Mouse (Mus musculus) gonadal fat pad, adult 2 months (tissue): Measurements from ENCODE around the gene Macc1. TPM values are rescaled to one million over a fixed set of nuclear protein-coding genes. Genes with fewer than 3 reads are reported as not detected.
"Not testable (repeated sequence)": the region's sequence is repeated elsewhere in the genome, so short reads cannot be mapped to it uniquely, and the experiment has no call there.

Source experiments
- DNase-seq: peaks from one replicate; pipeline ENCODE4 v3.0.0-alpha.2; 2012; ENCODE audit warnings: low read depth
- polyA plus RNA-seq: library from polyadenylated mRNA; depleted of rRNA; stranded (reverse); fragments of >200 nt; gene quantifications from 2 replicates; pipeline ENCODE4 v1.2.3, GENCODE M21; 2012; rRNA removed

The Macc1 gene
- 0.50 and 0.57 TPM in 2 replicates for polyA plus RNA-seq

GRCm38 (mm10) chr12:119313970-119314369 is at the start of gene Macc1:
TSS of gene Macc1 (plus strand) at chr12:119314270.
- no peak for DNase-seq

- DNase-seq = peak; percentile 72
These were observed 49.6 kb upstream of the Macc1 start for GRCm38 (mm10) chr12:119264506-119264905.

DNA sequence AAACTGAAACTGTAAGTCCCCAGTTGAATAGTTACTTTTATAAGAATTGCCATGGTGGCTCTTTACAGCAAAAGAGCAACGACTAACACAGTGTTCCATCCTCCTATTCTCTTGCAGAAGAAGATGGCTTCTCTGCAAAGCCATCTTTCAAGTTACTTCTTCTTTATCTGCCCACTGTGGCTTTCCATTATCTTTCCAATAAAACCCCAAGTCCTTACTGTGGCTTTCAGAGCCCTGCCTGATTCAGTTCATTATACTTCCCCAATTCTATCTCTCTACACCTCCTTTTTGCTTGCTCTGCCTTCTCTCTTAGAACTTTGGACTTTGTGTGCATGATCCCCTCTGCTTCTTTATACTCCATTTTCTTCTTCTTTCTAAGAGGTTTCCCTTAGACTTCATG is 45.3 kb upstream of the Macc1 start:
- no peak for DNase-seq

GRCm38 (mm10) chr12:119270036-119270435 is 44.0 kb upstream of the Macc1 start:
- DNase-seq = no peak

- DNase-seq = no peak
These were observed 42.1 kb upstream of the Macc1 start for GRCm38 (mm10) chr12:119271964-119272363.

DNA sequence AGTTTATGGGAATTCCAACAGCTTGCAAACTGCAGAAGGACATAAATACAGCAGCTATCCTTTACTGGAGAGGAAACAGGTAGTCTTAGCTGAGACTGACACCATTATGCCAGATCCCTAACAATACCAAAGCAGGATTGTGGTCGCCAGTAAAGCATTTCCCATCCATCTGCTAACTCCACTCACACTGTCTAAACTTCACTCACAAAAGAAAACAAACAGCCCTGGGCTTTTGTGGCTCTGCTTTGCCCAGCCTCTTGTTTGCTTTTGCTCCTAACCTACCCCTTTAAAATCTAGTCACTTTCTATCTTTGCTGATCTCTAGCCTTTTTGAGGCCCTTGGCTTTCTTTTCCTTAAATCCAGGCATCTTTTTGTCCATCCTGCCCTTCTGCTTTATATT is 40.5 kb upstream of the Macc1 start:
- DNase-seq = no peak

- no peak for DNase-seq
These were observed 37.8 kb upstream of the Macc1 start for GRCm38 (mm10) chr12:119276282-119276681.

- DNase-seq = no peak
These were observed 22.5 kb upstream of the Macc1 start for GRCm38 (mm10) chr12:119291618-119292017.

GRCm38 (mm10) chr12:119303618-119304017 is 10.5 kb upstream of the Macc1 start:
- no peak for DNase-seq

GRCm38 (mm10) chr12:119313014-119313763 is 881 bp upstream of the Macc1 start:
- no peak for DNase-seq

GRCm38 (mm10) chr12:119318799-119319198 is 4.7 kb downstream of the Macc1 start:
- no peak for DNase-seq

- DNase-seq = no peak
These were observed 11.3 kb downstream of the Macc1 start for GRCm38 (mm10) chr12:119325400-119325799.

DNA sequence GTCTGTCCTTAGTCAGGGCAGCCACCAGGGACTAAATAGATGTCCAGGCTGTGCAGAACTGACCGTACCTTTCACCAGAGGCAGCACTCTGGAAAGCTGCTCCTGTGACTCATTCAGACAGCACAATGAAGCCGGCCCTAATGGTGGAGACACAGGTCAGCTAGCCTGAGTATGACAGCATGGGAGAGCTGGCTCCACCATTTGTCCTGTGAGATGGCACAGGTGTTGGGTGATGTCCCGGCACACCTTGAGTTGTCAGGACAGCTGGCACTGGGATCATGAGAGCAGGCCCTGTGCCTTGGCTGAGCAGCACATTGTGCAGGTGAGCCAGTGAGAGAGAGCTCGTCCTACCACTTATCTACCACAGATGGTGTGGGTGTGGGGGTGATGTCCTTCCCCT is 16.6 kb downstream of the Macc1 start:
- no peak for DNase-seq

GRCm38 (mm10) chr12:119333376-119333775 is 19.3 kb downstream of the Macc1 start:
- no peak for DNase-seq

- DNase-seq = not testable (repeated sequence)
These were observed 38.5 kb downstream of the Macc1 start for GRCm38 (mm10) chr12:119352579-119352978.

DNA sequence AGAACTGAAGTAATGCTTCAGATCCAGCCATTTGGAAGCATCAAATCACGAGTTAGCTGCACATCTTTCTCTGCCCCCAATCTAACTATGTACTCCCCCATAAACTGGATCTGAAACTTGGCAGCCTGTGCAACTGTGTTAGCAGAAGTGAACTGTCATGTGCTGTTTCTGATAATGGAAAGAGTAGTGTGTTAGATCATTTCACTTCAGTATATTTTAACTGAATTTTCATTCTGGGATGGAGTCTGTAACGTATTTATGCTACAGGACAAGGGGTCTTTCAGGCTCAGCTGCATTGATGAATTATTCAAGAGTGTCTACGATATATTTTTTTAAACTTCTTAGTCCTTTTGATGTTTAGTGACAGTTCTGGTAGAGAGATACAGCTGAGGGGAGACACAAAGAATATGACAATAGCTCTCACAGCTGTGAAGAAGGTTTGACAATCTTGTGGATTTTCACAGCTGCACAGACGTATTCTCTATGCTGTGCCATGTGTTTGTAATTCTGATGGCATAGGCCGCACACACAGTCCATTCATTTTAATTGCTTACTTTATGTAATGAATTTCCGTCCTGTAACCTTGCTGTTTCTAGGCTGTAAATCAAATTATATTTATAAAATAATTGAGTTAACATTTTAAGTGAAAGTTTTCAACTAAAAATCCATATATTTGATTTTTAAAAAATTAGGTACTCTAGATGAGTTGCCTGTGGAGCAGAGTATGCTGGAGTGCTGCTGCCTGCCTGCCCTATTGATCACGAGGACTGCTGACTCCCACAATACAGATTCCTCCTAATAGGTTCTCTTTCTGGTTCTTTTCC is 43.6 kb downstream of the Macc1 start:
- DNase-seq = no peak

DNA sequence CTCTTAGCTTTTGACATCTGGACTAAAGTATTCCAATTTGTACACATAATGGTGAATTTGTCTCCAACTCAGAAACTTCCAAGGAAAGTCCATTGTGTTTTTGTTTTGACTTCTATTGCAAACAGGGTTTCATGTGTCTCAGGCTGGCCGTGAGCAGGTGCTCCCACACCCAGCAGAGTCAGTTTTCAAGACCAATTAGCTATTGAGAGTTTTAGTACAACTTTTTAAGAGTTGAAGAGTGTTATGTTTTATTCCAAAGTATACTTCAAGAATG is 44.1 kb downstream of the Macc1 start:
- DNase-seq = no peak

GRCm38 (mm10) chr12:119365041-119365440 is 51.0 kb downstream of the Macc1 start:
- no peak for DNase-seq

DNA sequence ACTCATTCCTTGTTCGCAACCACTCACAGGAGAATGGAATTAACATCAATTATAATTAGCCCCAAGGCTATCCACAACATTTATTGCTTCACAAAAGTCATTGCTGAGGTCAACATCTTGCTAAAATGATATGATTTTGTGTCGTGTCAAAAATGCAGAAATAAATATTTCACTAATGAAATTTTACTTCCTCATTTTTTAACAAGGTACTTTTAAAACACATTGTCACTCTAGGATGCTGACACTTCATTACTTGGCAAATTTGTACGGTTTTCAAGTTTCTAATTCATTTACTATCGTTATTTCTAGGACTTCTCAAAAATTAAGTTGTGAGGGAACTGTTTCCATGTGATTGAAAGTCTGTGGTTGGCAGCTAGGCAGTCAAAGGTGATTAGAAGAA is 55.8 kb downstream of the Macc1 start:
- no peak for DNase-seq

GRCm38 (mm10) chr12:119372359-119372758 is 58.3 kb downstream of the Macc1 start:
- no peak for DNase-seq

DNA sequence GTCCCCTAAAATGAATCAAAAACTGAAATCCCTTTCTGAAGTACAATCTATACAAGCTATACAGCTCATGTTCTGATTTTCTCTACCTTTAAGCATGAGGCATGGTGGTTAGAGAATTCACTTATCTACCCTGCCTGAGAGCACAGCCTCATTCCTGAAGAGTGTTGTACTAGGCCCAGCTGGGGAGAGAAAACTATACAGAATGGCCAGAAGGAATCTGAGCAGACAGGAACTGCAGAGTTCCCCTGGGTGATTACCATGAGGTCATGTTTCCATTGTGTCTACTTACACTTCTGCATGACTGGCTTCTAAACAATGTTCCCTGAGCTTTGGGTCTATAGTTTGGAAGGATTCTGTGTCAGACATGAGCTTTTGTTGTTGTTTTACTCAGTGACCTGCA is 62.8 kb downstream of the Macc1 start:
- no peak for DNase-seq

DNA sequence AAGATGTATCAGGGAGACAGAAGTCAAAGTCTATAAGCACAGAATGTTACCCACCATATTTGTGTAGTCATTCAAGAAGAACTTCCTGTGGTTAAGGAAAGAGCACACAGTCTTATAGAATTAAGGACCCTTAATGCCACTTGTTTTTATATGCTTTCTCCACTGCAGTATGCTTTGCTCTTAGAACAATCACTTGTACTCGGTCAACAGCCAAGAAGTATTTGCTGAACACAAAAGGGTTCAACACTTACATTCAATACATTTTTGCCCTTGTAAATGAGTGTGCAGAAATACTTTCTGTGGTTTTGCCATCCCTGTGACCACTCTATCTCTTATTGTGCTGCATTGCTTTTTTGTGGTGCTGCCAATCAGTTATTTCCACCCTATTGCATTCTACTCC is 67.8 kb downstream of the Macc1 start:
- no peak for DNase-seq

GRCm38 (mm10) chr12:119386243-119386642 is 72.2 kb downstream of the Macc1 start:
- no peak for DNase-seq
